Mouse (Mus musculus) kidney, embryonic 14.5 days (tissue): Measurements from ENCODE around the gene Arid1a. TPM values are rescaled to one million over a fixed set of nuclear protein-coding genes. Genes with fewer than 3 reads are reported as not detected.

ENCODE experiments used
- ATAC-seq: fragments of 200-750 bp; cut with Nextera tagmentation; 2 replicates; pipeline ENCODE4 v1.8.0; 2017; ENCODE audit warnings: moderate number of reproducible peaks, mild to moderate bottlenecking, moderate TSS enrichment, moderate library complexity; ENCODE audit not compliant: low FRiP score, low TSS enrichment
- H3K27ac ChIP-seq: fragments of 300-500 bp; sonication (generic); 2 replicates; pipeline ENCODE4 v1.5.1; 2014; ENCODE audit warnings: low read depth, mild to moderate bottlenecking, low read length, moderate library complexity, mixed read lengths
- H3K27me3 ChIP-seq: fragments of 300-500 bp; sonication (generic); 2 replicates; pipeline ENCODE4 v1.6.1; 2014; ENCODE audit warnings: mild to moderate bottlenecking, low read length; ENCODE audit not compliant: control insufficient read depth, insufficient read depth
- H3K36me3 ChIP-seq: fragments of 300-500 bp; sonication (generic); 2 replicates; pipeline ENCODE4 v1.6.1; 2014; ENCODE audit warnings: low read length, mixed read lengths; ENCODE audit not compliant: control insufficient read depth, insufficient read depth
- H3K4me1 ChIP-seq: fragments of 300-500 bp; sonication (generic); 2 replicates; pipeline ENCODE4 v1.6.1; 2014; ENCODE audit warnings: low read length, mixed read lengths; ENCODE audit not compliant: control insufficient read depth, insufficient read depth
- H3K4me2 ChIP-seq: fragments of 300-500 bp; sonication (generic); replicated peaks from 2 replicates; pipeline ENCODE4 v1.6.1; 2014; ENCODE audit warnings: low read depth, mild to moderate bottlenecking, low read length
- H3K4me3 ChIP-seq: fragments of 300-500 bp; sonication (generic); 2 replicates; pipeline ENCODE4 v1.5.1; 2014; ENCODE audit warnings: mild to moderate bottlenecking, low read length
- H3K9ac ChIP-seq: fragments of 300-500 bp; sonication (generic); 2 replicates; pipeline ENCODE4 v1.6.1; 2014; ENCODE audit warnings: low read depth, mild to moderate bottlenecking, low read length, moderate library complexity
- H3K9me3 ChIP-seq: fragments of 300-500 bp; sonication (generic); 2 replicates; pipeline ENCODE4 v1.6.1; 2016; ENCODE audit warnings: low read length; ENCODE audit not compliant: control insufficient read depth
- WGBS: fragments of 180-500 bp; shearing (Covaris S2); extraction: QIAGEN DNeasy Blood & Tissue Kit; methylation state at CpG from one replicate; pipeline ENCODE4 v1.1.7; 2014; 5-methylcytosine and 5-hydroxymethylcytosine counted together
- polyA plus RNA-seq: library from polyadenylated mRNA; unstranded; fragments of >200 nt; fragmentation: Nextera tagmentation; extraction: Ambion mirVana; gene quantifications from 2 replicates; pipeline ENCODE4 v1.2.1, GENCODE M21; 2014

Gene Arid1a
- polyA plus RNA-seq = 40.5 and 51.7 TPM in 2 replicates

DNA sequence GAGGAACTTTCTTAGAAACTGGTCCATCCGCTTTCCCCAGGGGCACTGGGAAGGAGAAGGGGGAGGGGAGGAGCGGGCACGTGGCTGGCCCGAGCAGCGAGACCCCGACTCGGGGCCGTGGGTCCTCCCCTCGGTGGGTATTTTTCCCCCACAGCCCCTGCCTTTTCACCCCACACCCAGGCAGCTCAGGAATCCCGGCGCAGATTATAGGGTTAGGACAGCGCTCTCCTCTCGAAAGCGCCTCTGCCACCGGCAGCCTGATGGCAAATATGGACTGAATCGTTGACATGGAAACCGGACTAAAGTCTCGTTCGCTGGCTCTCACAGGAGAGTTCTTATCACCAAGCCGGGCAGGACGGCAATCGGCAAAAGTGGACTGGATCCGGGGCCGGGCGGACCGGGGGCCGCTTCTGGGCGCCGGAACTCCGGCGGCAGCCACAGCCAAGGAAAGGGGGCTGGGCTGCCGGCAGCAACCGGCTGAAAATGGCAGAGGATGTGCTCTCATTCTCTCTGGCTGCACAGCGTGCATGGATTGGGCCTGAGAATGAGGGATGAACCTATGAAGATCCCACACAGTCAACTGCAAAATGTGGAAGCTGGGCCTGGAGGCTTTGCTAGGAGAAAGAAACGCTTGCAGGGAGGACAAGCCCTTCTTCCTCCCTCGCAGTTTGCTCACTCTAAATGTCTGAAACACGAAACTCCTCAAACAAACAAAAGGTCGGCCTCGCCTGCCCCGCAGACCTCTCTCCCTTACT, at the start of gene Arid1a:
TSS of gene Arid1a (minus strand) at position 256 of the 755 bp plus-strand sequence.
- ATAC-seq = peak; percentile 63

DNA sequence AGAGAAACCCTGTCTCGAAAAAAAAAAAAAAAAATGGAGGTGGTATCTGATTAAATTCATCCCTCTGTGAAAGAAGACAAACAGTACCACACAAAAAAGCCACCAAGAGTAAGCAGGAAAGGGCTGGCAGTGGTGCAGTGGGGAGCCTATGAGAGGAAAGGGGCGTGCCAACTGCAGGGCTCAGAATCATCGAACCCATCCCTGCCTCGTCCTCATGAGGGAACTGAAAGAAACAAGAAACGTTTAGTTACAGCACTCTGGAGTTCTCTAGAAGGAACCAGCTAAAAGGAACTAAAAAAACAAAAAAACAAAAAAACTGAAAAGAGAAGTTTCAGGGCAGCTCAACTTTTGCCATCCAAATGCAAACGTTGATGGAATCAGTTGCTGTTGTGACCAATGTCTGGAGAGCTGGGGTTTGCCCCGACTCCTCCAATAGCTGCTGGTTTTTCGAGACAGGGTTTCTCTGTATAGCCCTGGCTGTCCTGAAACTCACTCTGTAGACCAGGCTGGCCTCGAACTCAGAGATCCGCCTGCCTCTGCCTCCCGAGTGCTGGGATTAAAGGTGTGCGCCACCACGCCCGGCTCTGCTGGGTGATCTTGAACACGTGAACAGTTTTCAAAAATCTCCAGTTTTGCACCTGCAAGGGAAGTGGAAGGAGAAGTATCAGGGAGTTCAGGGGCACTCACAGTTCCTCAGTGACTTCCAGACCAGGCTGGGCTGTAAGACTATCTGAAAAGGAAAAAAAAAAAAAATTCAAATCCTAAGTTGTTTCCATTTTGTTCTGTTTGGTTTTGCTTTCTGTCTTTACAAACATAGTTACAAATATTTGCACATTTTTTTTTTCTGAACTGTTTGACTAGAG, 48.1 kb upstream of the Arid1a start:
- Histone ChIP-seq H3K27ac (no peak overlapping the region), H3K4me2 (no peak overlapping the region), H3K27me3 (no peaks in the 10 kb centered on the region), H3K4me1 (no peaks in the 10 kb centered on the region), H3K9ac (no peak overlapping the region), H3K9me3 (no peaks in the 10 kb centered on the region), H3K4me3 (no peak overlapping the region), H3K36me3 (no peaks in the 10 kb centered on the region)
- WGBS = 79% methylated on average over 15 of the region's 15 CpGs
- no peak for ATAC-seq

More for the DNA sequence above, at the start of gene Arid1a:
- H3K27me3 ChIP-seq = no peaks in the 10 kb centered on the region
- peak within 1 kb of the TSS; percentile 55 for H3K4me3 ChIP-seq
- H3K9ac ChIP-seq = peak within 1 kb of the TSS; percentile 100
- under 1% methylated on average over 40 of the region's 40 CpGs for WGBS
- H3K4me2 ChIP-seq = peak within 1 kb of the TSS; percentile 91
- H3K9me3 ChIP-seq = no peaks in the 10 kb centered on the region
- peaks cover 15% of the 10 kb centered on the region for H3K4me1 ChIP-seq
- H3K27ac ChIP-seq = peak within 1 kb of the TSS; percentile 100
- no peaks in the 10 kb centered on the region for H3K36me3 ChIP-seq

DNA sequence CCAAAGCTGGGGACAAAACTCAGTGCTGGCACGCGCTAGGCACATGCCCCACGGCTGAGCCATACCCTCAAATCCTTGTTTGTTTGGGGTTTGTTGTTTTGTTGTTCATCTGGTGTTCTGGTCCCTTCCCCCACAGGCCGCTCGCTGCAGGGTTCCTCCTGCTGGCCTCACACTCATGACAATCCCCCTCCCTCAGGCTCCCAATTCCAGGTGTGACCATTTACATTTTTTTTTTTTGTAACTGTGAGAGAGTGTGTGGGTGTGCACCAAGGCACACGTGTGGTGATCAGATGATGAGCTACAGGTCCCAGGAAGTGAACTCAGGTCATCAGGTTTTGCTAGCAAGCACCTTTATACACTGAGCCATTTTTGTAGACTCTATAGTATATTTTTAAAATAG, 44.0 kb upstream of the Arid1a start:
- no peak overlapping the region for H3K27ac ChIP-seq
- H3K36me3 ChIP-seq = no peaks in the 10 kb centered on the region
- no peak for ATAC-seq
- no peaks in the 10 kb centered on the region for H3K27me3 ChIP-seq
- H3K9me3 ChIP-seq = no peaks in the 10 kb centered on the region
- 38% methylated on average over 3 of the region's 6 CpGs for WGBS
- no peak overlapping the region for H3K4me2 ChIP-seq
- no peaks in the 10 kb centered on the region for H3K4me1 ChIP-seq
- H3K4me3 ChIP-seq = no peak overlapping the region
- H3K9ac ChIP-seq = no peak overlapping the region

DNA sequence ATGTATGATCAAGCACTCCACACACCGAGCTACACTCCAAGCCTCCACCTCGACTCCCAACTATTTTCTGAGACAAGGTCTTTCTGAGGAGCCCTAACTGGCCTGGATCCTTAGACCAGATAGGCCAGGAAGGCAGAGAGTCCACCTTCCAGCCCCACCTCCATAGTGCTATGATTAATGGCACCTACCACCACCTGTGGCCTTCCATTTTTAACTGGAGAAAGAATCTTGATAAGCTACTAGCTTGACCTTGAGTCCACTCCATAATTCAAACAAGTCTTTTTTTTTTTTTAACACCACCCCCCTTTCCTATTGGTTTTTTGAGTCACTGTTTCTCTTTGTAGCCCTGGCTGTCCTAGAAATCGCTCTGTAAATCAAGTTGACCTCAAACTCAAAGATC, 36.7 kb upstream of the Arid1a start:
- no peaks in the 10 kb centered on the region for H3K4me1 ChIP-seq
- 80% methylated on average over 3 of the region's 3 CpGs for WGBS
- no peak overlapping the region for H3K4me2 ChIP-seq
- H3K27ac ChIP-seq = no peak overlapping the region
- no peaks in the 10 kb centered on the region for H3K36me3 ChIP-seq
- ATAC-seq = no peak
- no peaks in the 10 kb centered on the region for H3K9me3 ChIP-seq
- H3K4me3 ChIP-seq = no peak overlapping the region
- no peaks in the 10 kb centered on the region for H3K27me3 ChIP-seq
- H3K9ac ChIP-seq = no peak overlapping the region

DNA sequence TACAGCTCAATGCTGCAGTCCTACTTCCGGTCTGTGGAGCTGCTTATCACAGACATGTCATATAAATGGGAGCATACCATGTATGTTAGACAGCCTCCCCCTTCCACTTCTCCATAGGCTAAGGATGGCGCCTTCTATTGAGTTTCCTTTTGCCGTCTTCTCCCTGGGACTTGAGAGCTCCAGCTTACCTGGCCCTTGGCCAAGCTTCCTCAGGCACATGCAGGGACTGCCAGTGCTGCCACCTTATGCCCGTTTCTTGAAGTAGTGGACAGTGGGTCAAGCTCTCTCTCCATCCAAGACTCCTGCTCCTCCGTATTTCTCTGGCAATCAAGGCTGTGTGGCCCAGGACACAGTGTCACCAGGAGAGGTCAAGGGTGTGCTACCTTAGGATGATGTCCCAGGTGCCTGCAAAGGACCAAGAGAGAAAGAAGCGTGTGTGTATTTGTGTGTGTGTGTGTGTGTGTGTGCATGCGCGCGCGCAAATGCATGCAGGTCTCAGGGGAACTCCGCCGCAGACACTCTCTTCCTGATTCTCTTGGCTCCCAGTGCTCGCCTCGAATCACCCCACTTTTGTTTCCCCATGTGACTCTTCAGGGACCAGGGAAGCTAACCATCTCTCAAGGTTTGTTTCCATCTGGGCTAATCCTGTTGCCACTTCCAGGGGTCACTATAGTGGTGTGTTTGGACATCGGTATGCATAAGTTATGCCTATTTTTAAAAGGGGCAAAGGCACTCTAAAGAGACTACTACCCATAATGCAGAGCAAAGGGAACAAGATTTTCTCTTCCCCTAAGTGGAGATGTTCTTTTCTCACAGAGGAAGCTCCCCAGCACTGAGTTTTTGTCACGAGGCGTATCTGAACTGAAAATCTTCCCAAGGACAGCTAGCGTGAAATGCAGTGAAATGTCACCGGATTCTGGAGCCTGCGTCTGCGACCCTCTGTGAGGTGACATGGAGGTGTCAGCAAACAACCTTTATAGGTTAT, 18.3 kb upstream of the Arid1a start:
- Histone ChIP-seq H3K27me3 (no peaks in the 10 kb centered on the region), H3K4me1 (no peaks in the 10 kb centered on the region), H3K9ac (no peak overlapping the region), H3K27ac (no peak overlapping the region), H3K4me3 (no peak overlapping the region), H3K4me2 (no peak overlapping the region), H3K9me3 (no peaks in the 10 kb centered on the region), H3K36me3 (no peaks in the 10 kb centered on the region)
- no peak for ATAC-seq
- 84% methylated on average over 21 of the region's 21 CpGs for WGBS

DNA sequence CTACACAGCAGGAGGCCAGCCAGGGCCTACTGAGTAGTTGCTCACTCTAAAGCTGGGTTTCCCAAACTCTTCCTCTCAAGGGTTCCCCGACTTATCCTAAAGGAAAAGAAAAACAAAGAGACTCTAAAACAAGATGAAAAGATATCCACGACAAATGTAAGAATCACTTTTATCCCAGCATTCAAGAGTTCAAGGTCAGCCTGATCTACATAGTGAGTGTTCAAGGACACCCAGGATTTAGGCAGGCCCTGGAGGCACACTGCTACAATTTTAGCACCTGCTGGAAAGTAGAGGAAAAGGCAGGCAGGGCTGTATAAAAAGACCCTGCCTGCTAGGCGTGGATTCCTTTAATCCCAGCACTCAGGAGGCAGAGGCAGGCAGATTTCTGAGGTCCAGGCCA, 12.6 kb upstream of the Arid1a start:
- H3K4me2 ChIP-seq = no peak overlapping the region
- H3K4me1 ChIP-seq = no peaks in the 10 kb centered on the region
- 82% methylated on average over 3 of the region's 3 CpGs for WGBS
- H3K27ac ChIP-seq = no peak overlapping the region
- no peaks in the 10 kb centered on the region for H3K9me3 ChIP-seq
- no peak for ATAC-seq
- H3K27me3 ChIP-seq = no peaks in the 10 kb centered on the region
- H3K9ac ChIP-seq = no peak overlapping the region
- no peaks in the 10 kb centered on the region for H3K36me3 ChIP-seq
- no peak overlapping the region for H3K4me3 ChIP-seq

DNA sequence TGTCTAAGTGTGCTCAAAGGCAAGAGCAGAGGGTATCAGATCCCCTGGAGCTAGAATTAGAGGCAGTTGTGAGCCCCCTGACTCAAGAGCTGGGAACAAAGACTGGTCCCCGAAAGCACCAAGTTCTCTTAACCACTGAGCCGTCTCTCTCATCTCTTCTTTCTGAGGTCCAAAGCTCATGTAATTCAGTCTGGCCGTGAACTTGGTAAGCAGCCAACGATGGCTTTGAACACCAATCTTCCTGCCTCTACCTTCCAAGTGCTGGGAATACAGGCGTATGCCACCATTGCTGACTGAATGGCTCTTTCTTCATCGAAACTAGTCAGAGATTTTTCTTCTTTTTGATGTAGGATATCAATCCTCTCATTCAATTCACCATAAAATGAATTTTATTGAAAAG, 6.5 kb upstream of the Arid1a start:
- 80% methylated on average over 6 of the region's 6 CpGs for WGBS
- no peak overlapping the region for H3K4me2 ChIP-seq
- H3K9ac ChIP-seq = no peak overlapping the region
- no peak overlapping the region for H3K27ac ChIP-seq
- no peak overlapping the region for H3K4me3 ChIP-seq
- H3K36me3 ChIP-seq = no peaks in the 10 kb centered on the region
- H3K9me3 ChIP-seq = no peaks in the 10 kb centered on the region
- H3K4me1 ChIP-seq = no peaks in the 10 kb centered on the region
- no peak for ATAC-seq
- H3K27me3 ChIP-seq = no peaks in the 10 kb centered on the region

DNA sequence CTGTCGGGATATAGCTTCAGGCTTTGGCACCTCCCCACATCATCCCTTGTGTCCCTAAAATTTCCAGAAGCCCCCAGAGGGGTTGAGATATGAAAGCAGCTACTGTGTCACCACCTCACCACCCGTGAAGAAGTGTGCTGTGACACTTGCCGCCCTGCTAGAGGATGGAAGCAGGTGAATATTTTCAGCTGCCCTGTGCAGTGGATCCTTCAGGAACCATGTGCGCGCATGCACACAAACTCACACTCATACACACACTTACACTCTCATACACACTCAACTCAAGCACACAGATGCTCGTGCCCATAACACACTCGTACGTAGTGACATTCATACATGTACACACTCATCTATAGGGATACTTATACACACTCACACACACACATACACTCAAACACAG, 3.1 kb upstream of the Arid1a start:
- Histone ChIP-seq H3K27ac (no peak overlapping the region), H3K36me3 (no peaks in the 10 kb centered on the region), H3K9me3 (no peaks in the 10 kb centered on the region), H3K4me1 (peaks cover 15% of the 10 kb centered on the region), H3K4me3 (no peak overlapping the region), H3K4me2 (no peak overlapping the region), H3K27me3 (no peaks in the 10 kb centered on the region), H3K9ac (no peak overlapping the region)
- WGBS = 88% methylated on average over 8 of the region's 8 CpGs
- ATAC-seq = no peak
